Mouse (Mus musculus): ENCODE data around the gene Rbfox3. TPM values are rescaled to one million over a fixed set of nuclear protein-coding genes. Genes with fewer than 3 reads are reported as not detected.

Rbfox3 gene
- polyA plus RNA-seq, 1 experiment from 2014 or later: 32.0 TPM

DNA sequence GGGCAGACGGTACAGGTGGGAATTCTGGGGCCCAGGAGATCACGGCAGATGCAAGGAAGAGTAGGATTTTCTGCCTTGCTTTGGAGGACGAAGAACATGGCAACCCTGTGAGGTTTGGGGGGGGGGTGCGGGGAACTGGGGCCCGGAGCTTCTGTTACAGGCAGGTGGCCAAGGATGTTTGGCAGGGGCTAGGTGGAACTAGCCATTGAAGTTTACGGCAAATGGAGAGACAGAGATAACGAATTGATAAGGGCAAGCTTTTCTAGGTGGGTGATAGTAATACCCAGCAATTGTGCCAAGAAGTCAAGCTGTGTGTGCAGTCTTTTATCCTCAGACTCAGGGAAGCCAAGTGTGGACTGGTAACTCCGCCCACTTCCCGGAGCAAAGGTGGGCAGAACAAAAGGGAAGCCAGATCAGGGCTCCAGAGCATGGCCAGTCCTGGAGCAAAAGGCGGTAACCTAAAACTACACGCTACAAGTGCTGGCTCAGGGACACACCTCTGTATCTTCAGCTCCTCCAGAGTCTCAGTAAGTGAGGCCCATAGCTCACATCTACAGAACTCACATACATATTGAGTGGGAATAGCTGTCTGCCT lies 443.9 kb downstream of the Rbfox3 start:
- Histone ChIP-seq H3K9ac (no peak overlapping the region), H3K4me2 (no peak overlapping the region), H3K4me1 (peaks cover 6% of the 10 kb centered on the region), H3K4me3 (no peak overlapping the region), H3K27me3 (no peaks in the 10 kb centered on the region), H3K36me3 (ENCODE audit: poor library complexity, severe bottlenecking) (no peaks in the 10 kb centered on the region), H3K9me3 (replicated peaks) (no peaks in the 10 kb centered on the region), H3K27ac (no peak overlapping the region)
- no peak for ATAC-seq
- 47% methylated on average over 11 of the region's 11 CpGs for WGBS

DNA sequence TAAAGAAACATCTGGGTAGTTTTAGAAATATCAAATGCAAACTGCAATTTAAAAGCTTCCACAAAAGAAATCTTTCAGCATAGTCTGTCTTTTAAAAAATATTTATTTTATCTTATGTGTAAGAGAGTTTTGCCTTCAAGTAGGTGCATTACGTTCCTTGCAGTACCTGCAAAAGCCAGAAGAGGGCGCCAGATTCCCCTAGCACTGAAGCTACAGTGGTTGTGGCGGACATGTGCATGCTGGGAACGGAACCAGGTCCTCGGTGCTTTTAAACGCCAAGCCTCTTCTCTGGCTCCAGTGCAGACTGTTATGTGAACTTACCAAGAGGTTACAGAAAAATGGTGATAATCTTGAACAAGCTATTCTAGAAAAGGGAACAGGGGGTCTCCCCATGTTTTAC lies 451.1 kb downstream of the Rbfox3 start:
- Histone ChIP-seq H3K9ac (no peak overlapping the region), H3K27ac (no peak overlapping the region), H3K9me3 (replicated peaks) (0 out of 2 replicates have a peak, but pooled peaks cover 2% of the 10 kb centered on the region), H3K36me3 (ENCODE audit: poor library complexity, severe bottlenecking) (no peaks in the 10 kb centered on the region), H3K27me3 (no peaks in the 10 kb centered on the region), H3K4me3 (no peak overlapping the region), H3K4me2 (no peak overlapping the region), H3K4me1 (no peaks in the 10 kb centered on the region)
- 50% methylated on average over 6 of the region's 6 CpGs for WGBS
- ATAC-seq: no peak

DNA sequence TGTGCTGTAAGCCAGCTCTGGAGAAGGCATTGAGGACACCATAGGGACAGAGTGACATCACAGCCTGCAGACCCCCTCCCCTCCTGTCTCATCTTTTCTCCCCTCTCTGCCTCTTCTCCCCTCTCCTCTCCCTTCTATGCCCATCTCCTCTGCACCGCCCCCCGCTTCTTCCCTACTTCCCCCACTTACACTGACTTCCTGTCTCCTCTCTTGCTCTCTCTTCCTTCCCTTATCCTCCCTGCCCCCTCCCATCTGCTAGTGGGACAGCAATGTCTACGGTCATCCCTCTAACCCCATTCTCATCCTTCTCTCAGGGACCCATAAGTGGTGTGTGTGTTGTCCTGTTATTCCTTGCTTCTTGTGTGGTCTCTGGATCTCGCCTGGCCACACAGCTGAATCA lies 451.9 kb downstream of the Rbfox3 start:
- ATAC-seq: no peak
- no peaks in the 10 kb centered on the region for H3K27me3 ChIP-seq
- WGBS: 79% methylated on average over 4 of the region's 4 CpGs

DNA sequence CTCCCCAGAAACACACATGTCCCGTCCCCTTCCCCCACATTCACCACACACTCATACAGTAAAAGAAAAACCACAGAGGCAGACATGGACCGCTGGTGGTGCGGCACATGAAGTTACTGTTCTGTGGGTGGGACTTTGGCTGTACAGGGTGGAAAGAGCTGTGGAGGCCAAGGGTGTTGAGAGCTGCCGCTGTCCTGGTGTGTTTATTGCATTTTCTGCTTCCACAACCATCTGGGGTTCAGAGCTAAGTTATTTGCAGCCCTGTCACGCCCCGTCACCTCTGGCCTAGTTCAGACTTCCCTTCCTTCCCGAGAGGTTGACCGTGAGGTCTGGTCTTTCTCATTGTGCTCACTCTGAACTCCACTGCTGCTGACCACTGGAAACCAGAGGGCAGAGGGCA lies 452.3 kb downstream of the Rbfox3 start:
- Histone ChIP-seq H3K27ac (no peak overlapping the region), H3K27me3 (no peaks in the 10 kb centered on the region)

More for the DNA sequence above, 451.9 kb downstream of the Rbfox3 start:
- no peak overlapping the region for H3K27ac ChIP-seq
- no peaks in the 10 kb centered on the region for H3K36me3 ChIP-seq (ENCODE audit: poor library complexity, severe bottlenecking)
- no peak overlapping the region for H3K9ac ChIP-seq
- no peak overlapping the region for H3K4me2 ChIP-seq
- H3K9me3 ChIP-seq (replicated peaks): 0 out of 2 replicates have a peak, but pooled peaks cover 2% of the 10 kb centered on the region
- no peaks in the 10 kb centered on the region for H3K4me1 ChIP-seq
- no peak overlapping the region for H3K4me3 ChIP-seq

DNA sequence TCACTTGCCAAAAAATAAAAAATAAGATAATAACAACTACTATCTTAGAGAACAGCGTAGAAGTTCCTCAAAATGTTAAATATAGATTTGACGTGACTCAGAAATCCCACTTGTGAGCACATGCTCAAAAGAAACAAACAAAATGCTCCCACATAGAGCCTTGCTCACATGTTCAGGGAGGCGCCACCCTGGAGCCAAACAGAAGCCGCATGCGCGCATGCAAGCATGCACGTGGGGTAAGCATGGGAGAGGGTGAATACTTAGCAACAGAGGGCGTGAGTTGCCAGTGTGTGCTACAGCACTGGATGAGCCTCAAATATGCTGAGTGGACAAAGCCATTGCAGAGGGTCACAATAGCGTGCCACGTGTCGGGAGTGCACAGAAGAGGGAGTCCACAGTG lies 454.5 kb downstream of the Rbfox3 start:
- Histone ChIP-seq H3K36me3 (ENCODE audit: poor library complexity, severe bottlenecking) (no peaks in the 10 kb centered on the region), H3K27me3 (no peaks in the 10 kb centered on the region), H3K9me3 (replicated peaks) (0 out of 2 replicates have a peak, but pooled peaks cover 2% of the 10 kb centered on the region), H3K9ac (no peak overlapping the region), H3K27ac (no peak overlapping the region), H3K4me2 (no peak overlapping the region), H3K4me1 (no peaks in the 10 kb centered on the region), H3K4me3 (no peak overlapping the region)
- no peak for ATAC-seq
- 77% methylated on average over 11 of the region's 11 CpGs for WGBS

More for the DNA sequence above, 452.3 kb downstream of the Rbfox3 start:
- WGBS: 80% methylated on average over 8 of the region's 8 CpGs
- no peaks in the 10 kb centered on the region for H3K4me1 ChIP-seq
- H3K9ac ChIP-seq: no peak overlapping the region
- no peak for ATAC-seq
- H3K9me3 ChIP-seq (replicated peaks): 0 out of 2 replicates have a peak, but pooled peaks cover 2% of the 10 kb centered on the region
- H3K36me3 ChIP-seq (ENCODE audit: poor library complexity, severe bottlenecking): no peaks in the 10 kb centered on the region
- H3K4me2 ChIP-seq: no peak overlapping the region
- no peak overlapping the region for H3K4me3 ChIP-seq

DNA sequence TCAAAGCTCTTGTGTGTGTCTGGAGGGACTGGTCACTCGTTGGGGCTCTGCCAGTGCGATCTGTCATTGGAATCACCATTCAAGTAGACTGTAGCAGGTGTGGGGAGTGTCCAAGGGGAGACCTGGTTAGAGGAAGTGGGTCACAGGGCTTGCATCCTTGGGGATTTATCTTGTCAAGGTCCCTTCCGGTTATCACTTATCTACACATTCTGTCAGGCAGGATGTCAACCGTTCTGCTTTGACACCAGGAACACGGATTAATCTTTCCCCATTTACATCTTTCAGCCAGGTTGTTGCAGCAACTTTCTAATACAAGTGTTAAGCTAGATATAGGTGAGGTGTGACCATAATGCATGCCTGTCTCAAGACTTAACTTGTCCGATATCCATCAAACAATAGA lies 455.6 kb downstream of the Rbfox3 start:
- H3K4me3 ChIP-seq: no peak overlapping the region
- no peak for ATAC-seq
- H3K4me2 ChIP-seq: no peak overlapping the region
- no peaks in the 10 kb centered on the region for H3K4me1 ChIP-seq
- H3K27ac ChIP-seq: no peak overlapping the region
- no peak overlapping the region for H3K9ac ChIP-seq
- no peaks in the 10 kb centered on the region for H3K27me3 ChIP-seq
- H3K9me3 ChIP-seq (replicated peaks): 0 out of 2 replicates have a peak, but pooled peaks cover 2% of the 10 kb centered on the region
- no peaks in the 10 kb centered on the region for H3K36me3 ChIP-seq (ENCODE audit: poor library complexity, severe bottlenecking)
- WGBS: 90% methylated on average over 6 of the region's 6 CpGs

DNA sequence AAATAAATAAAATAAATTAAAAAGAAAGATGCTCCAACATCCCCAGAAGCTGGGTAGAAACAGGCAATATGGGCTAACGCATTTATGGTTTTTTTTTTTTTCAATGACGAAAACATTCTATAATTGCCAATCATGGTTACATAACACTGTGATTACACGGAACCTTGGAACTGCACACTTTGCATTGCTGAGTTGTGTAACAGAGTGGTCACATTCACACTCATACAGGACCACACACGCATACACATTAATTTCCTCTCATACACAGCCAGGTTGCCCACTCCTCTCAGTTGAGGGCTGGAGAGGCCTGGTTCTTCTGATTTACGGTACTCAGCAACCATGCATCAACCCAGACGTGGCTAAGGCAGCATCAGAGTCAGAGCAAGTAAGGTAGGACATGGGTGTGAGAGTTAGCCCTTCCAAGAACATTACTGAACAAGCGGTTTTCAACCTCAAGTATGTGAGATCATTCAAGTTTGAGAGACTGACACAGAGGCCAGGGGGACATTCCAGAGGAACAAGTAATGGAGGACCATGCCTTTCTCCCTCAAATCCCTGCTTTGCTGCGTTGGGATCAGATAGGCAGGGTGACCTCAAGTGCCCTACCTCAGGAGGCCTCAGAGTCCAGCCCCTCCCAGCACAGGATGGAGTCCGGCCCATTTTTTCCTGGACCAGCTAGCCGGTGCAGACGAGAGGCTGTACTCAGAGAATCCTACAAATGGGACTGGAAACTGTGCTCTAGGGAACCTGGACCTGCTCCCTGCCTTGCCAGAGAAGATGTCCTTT lies 457.3 kb downstream of the Rbfox3 start:
- Histone ChIP-seq H3K36me3 (ENCODE audit: poor library complexity, severe bottlenecking) (no peaks in the 10 kb centered on the region), H3K9me3 (replicated peaks) (no peaks in the 10 kb centered on the region), H3K4me1 (no peaks in the 10 kb centered on the region), H3K27ac (no peak overlapping the region), H3K4me3 (no peak overlapping the region), H3K9ac (no peak overlapping the region), H3K27me3 (no peaks in the 10 kb centered on the region), H3K4me2 (no peak overlapping the region)
- ATAC-seq: no peak
- 81% methylated on average over 11 of the region's 11 CpGs for WGBS

DNA sequence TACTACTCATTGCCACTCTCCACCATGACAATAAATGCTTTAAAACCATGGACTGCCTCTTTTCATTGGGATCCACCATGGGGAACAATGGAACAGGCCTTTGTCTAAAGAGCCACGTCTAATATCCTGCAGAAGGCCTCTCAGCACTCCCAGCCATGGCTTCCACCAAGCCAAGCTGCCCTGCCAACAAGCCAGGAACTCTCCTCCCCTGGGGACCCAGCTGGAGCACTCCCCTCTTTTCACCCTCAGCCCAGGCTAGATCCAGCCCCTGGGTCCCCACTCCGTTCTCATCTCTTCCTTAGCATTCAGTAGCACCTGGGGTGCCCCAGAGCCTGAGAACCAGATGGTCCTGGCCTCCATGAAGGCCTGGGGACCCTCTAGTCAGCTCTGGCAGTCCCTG lies 458.4 kb downstream of the Rbfox3 start:
- H3K27ac ChIP-seq: no peak overlapping the region
- WGBS: 52% methylated on average over 2 of the region's 2 CpGs
- no peak for ATAC-seq

DNA sequence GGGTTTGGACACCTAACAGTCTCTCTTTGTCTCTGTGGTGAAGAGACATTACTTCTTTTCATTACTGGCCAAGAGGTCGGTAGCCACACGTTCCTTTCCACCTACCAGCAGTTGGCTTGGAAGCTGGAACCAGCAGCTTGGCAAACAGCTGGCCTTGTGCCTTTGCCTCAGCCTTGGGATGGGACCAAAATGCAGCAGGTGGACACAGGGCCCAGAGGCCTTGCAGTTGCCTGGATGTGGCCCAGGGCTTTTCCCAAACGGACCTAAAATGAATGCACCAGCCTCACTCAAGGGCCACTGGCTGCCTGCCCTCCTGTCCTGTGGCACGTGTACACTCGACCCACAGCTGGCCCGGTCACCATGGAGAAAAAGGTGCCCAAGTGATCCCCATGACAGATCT lies 460.2 kb downstream of the Rbfox3 start:
- Histone ChIP-seq H3K27me3 (no peaks in the 10 kb centered on the region), H3K4me1 (no peaks in the 10 kb centered on the region), H3K9ac (no peak overlapping the region), H3K4me2 (no peak overlapping the region), H3K27ac (no peak overlapping the region), H3K9me3 (replicated peaks) (no peaks in the 10 kb centered on the region), H3K4me3 (no peak overlapping the region), H3K36me3 (ENCODE audit: poor library complexity, severe bottlenecking) (no peaks in the 10 kb centered on the region)
- 86% methylated on average over 6 of the region's 6 CpGs for WGBS
- ATAC-seq: no peak

More for the DNA sequence above, 458.4 kb downstream of the Rbfox3 start:
- H3K4me2 ChIP-seq: no peak overlapping the region
- H3K9me3 ChIP-seq (replicated peaks): no peaks in the 10 kb centered on the region
- no peaks in the 10 kb centered on the region for H3K4me1 ChIP-seq
- H3K4me3 ChIP-seq: no peak overlapping the region
- H3K36me3 ChIP-seq (ENCODE audit: poor library complexity, severe bottlenecking): no peaks in the 10 kb centered on the region
- no peaks in the 10 kb centered on the region for H3K27me3 ChIP-seq
- H3K9ac ChIP-seq: no peak overlapping the region

DNA sequence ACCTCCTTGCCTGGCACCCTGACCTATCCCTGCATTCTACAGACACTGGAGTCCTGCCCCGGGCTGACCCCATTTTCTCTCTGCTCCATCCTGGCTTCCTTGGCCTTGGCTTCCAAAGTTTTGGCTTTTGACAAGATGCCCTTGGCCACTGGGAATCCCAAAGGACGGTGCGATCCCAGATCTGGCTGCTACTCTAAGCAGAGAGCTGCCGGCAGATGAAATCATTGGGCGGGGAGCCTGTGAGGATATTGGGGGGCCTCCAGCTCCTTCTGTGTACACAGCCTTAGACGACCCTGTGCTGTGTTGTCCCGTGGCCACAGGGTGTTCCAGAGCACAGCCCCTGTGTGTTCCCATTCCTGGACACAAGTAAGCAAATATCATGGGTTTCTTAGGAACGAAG lies 463.0 kb downstream of the Rbfox3 start:
- H3K4me2 ChIP-seq: no peak overlapping the region
- no peaks in the 10 kb centered on the region for H3K9me3 ChIP-seq (replicated peaks)
- H3K9ac ChIP-seq: no peak overlapping the region
- peaks cover 4% of the 10 kb centered on the region; the same call in 1 of the 2 replicates for H3K27me3 ChIP-seq
- WGBS: 89% methylated on average over 8 of the region's 8 CpGs
- H3K4me1 ChIP-seq: no peaks in the 10 kb centered on the region
- H3K27ac ChIP-seq: no peak overlapping the region
- no peak for ATAC-seq
- H3K4me3 ChIP-seq: no peak overlapping the region
- no peaks in the 10 kb centered on the region for H3K36me3 ChIP-seq (ENCODE audit: poor library complexity, severe bottlenecking)

DNA sequence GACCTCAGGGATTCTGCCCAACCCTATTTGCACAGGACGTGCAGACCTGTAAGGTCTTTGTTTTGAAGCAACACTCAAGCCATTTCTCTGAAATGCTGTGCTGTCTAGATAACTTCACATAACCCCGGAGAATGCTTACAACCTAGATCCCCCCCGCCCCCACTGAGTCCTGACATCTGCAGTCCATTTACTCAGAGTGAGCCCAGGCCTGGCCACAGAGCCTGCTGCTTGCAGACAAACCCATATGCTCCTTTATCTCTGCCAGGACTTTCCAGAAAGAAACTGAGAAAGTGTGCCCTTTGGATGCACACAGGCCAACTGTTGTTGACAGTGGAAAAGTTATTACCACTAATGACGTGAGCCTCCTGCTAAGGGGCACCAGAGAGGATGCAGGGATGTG lies 464.1 kb downstream of the Rbfox3 start:
- H3K4me1 ChIP-seq: no peaks in the 10 kb centered on the region
- H3K4me2 ChIP-seq: no peak overlapping the region
- no peak overlapping the region for H3K27ac ChIP-seq
- ATAC-seq: no peak
- no peaks in the 10 kb centered on the region for H3K9me3 ChIP-seq (replicated peaks)
- H3K4me3 ChIP-seq: no peak overlapping the region
- H3K27me3 ChIP-seq: peaks cover 4% of the 10 kb centered on the region; the same call in 1 of the 2 replicates
- 81% methylated on average over 4 of the region's 4 CpGs for WGBS
- no peaks in the 10 kb centered on the region for H3K36me3 ChIP-seq (ENCODE audit: poor library complexity, severe bottlenecking)
- H3K9ac ChIP-seq: no peak overlapping the region

DNA sequence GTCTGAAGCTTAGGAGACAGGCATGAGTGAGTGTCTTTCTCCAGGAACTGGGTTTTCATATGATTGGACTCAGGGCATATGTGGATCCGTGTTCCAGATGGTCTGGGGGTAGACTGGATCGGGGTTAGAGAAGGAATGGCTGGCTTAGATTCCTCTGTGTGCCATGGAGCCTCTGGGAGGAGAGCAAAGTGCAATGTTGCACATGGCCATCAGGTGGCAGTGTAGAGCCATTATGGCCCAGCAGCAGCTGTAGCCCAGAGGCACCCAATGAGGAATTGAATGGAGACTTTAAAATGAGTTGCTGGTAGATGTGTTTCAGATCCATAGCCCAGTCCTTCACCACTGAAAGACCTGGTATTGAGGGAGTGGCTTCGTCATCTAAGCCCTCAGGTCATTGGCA lies 465.6 kb downstream of the Rbfox3 start:
- ATAC-seq: peak; percentile 87
- Histone ChIP-seq H3K4me3 (no peak overlapping the region), H3K9ac (no peak overlapping the region), H3K27ac (no peak overlapping the region), H3K36me3 (ENCODE audit: poor library complexity, severe bottlenecking) (no peaks in the 10 kb centered on the region), H3K4me1 (no peaks in the 10 kb centered on the region), H3K9me3 (replicated peaks) (no peaks in the 10 kb centered on the region), H3K4me2 (no peak overlapping the region), H3K27me3 (peaks cover 4% of the 10 kb centered on the region; the same call in 1 of the 2 replicates)
- WGBS: 14% methylated on average over 3 of the region's 3 CpGs
